Comparison of ENCODE assay signal across 8 mouse cellular contexts in the genomic region with DNA sequence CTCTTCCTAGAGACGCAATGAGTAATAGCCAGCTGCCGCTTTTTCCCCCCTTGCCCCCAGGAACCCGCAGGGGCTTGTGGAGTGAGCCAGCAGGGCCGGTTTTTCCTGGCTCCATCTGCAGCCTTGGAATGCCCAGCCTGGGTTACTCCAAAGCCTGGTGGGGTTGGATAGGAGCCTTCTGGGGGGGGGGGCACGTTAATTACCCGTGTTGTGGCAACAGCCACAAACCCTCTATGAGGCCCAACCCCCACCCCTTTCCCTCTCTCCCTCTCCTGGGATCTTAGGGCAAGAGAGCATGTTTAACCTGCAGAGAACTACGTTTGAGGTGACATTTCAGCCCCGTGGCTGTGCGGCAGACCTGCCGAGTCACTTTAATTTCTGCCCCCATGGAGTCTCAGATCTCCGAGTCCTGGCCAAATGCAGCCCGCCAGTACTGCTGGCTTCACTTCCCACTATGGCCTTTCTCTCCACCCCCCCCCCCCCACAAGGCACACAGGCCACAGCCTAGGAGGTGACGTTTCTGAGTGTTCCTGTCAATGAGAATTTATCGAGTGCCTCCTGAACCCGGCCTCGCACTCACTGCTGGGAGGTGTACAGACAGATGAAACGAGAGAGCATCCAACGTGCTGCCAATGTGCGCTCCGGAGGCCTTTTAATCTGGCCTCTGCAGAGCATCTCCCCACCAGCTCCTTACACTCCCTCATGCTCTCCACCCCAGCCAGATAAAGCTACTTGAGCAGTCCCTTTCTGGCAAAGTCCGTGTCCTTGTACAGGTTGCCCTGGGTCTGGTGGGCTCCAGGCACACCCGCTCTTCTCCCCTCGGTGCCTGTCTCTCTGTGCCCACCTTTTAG. TPM values are rescaled to one million over a fixed set of nuclear protein-coding genes. Genes with fewer than 3 reads are reported as not detected.
DNase-seq lines count a peak whose midpoint lies in the region; ATAC-seq lines count a peak whose summit lies in the region.

No protein-coding gene starts in this region.

- 25% methylated on average over 23 of the region's 23 CpGs for WGBS in heart, embryonic 12.5 days
- WGBS in forebrain, embryonic 14.5 days, result 30% methylated on average over 21 of the region's 23 CpGs
- 21% methylated on average over 23 of the region's 23 CpGs for WGBS in neural tube, embryonic 14.5 days

- H3K9me3 ChIP-seq in heart, embryonic 12.5 days (replicated peaks), result no peaks in the 10 kb centered on the region
- H3K9me3 ChIP-seq in forebrain, embryonic 14.5 days (replicated peaks; ENCODE audit: control insufficient read depth, low read length), result no peaks in the 10 kb centered on the region
- H3K9me3 ChIP-seq in neural tube, embryonic 14.5 days (ENCODE audit: control insufficient read depth, low read length), result no peaks in the 10 kb centered on the region

- H3K4me3 ChIP-seq in heart, embryonic 12.5 days, result peak overlapping the region; percentile 76; the same call in 1 of the 2 replicates
- peak overlapping the region; percentile 63; the same call in 1 of the 2 replicates for H3K4me3 ChIP-seq in forebrain, embryonic 14.5 days (ENCODE audit: low read depth, low read length)
- no peak overlapping the region for H3K4me3 ChIP-seq in neural tube, embryonic 14.5 days (ENCODE audit: low read depth, low read length)

- peak overlapping the region; percentile 97 for H3K4me2 ChIP-seq in heart, embryonic 12.5 days
- H3K4me2 ChIP-seq in forebrain, embryonic 14.5 days (ENCODE audit: low read length), result peak overlapping the region; percentile 98
- peak overlapping the region; percentile 99 for H3K4me2 ChIP-seq in neural tube, embryonic 14.5 days (ENCODE audit: low read depth, low read length)

- ATAC-seq in heart, embryonic 12.5 days (ENCODE audit: insufficient number of reproducible peaks, low FRiP score), result no peak
- no peak for ATAC-seq in forebrain, embryonic 14.5 days
- no peak for ATAC-seq in neural tube, embryonic 14.5 days (ENCODE audit: low read depth)

- DNase-seq in heart, postnatal 36 days, result no peak
- peak; percentile 65 for DNase-seq in MN1 (ENCODE audit: low spot score)
- DNase-seq in forebrain, embryonic 14.5 days (ENCODE audit: low spot score), result no peak
- peak; percentile 51 to 68 for DNase-seq in kidney, postnatal 4 days
- no peak for DNase-seq in testis, postnatal 10 days (ENCODE audit: low spot score)
- no peak for DNase-seq in urinary bladder, postnatal 10 days (ENCODE audit: low spot score)

- H3K27me3 ChIP-seq in heart, embryonic 12.5 days (replicated peaks), result no peaks in the 10 kb centered on the region
- H3K27me3 ChIP-seq in forebrain, embryonic 14.5 days (replicated peaks; ENCODE audit: control insufficient read depth, insufficient read depth, low read length), result no peaks in the 10 kb centered on the region
- H3K27me3 ChIP-seq in neural tube, embryonic 14.5 days (ENCODE audit: control insufficient read depth, insufficient read depth, low read length), result no peaks in the 10 kb centered on the region

- intact Hi-C loops in heart, postnatal 36 days (cut with DNase I), result loop anchor here (2.0 to 10.0 kb wide), 2 partner anchors 23 to 365 kb away; partner anchors contain the start of gene Fam92b

- peak overlapping the region; percentile 89 for H3K9ac ChIP-seq in heart, embryonic 12.5 days
- H3K9ac ChIP-seq in forebrain, embryonic 14.5 days (ENCODE audit: low read length), result peak overlapping the region; percentile 82
- peak overlapping the region; percentile 22; the same call in 1 of the 2 replicates for H3K9ac ChIP-seq in neural tube, embryonic 14.5 days (replicated peaks; ENCODE audit: low read depth, low read length)

- H3K36me3 ChIP-seq in heart, embryonic 12.5 days, result no peaks in the 10 kb centered on the region
- H3K36me3 ChIP-seq in forebrain, embryonic 14.5 days (ENCODE audit: control insufficient read depth, insufficient read depth, low read length), result no peaks in the 10 kb centered on the region
- H3K36me3 ChIP-seq in neural tube, embryonic 14.5 days (ENCODE audit: control insufficient read depth, insufficient read depth, low read length), result no peaks in the 10 kb centered on the region

- H3K4me1 ChIP-seq in heart, embryonic 12.5 days (replicated peaks), result peaks cover 85% of the 10 kb centered on the region
- H3K4me1 ChIP-seq in forebrain, embryonic 14.5 days (ENCODE audit: control insufficient read depth, insufficient read depth, low read length), result peaks cover 56% of the 10 kb centered on the region
- H3K4me1 ChIP-seq in neural tube, embryonic 14.5 days (ENCODE audit: control insufficient read depth, insufficient read depth, low read length), result peaks cover 65% of the 10 kb centered on the region

- peak overlapping the region; percentile 96 for H3K27ac ChIP-seq in heart, embryonic 12.5 days (ENCODE audit: poor library complexity, severe bottlenecking)
- H3K27ac ChIP-seq in forebrain, embryonic 14.5 days (ENCODE audit: low read depth, low read length), result peak overlapping the region; percentile 98
- H3K27ac ChIP-seq in neural tube, embryonic 14.5 days (ENCODE audit: low read depth, low read length), result peak overlapping the region; percentile 99; the same call in 1 of the 2 replicates

RNA-seq across cellular contexts. Expression of gene Gins2, which starts 49.1 kb away (rescaled TPM):
- polyA plus RNA-seq in heart, embryonic 12.5 days (2016; fragmentation: Nextera tagmentation; extraction: Ambion mirVana), result 63.4 and 66.8 TPM in 2 replicates
- 1 to 10 TPM in 1 of 2 experiments, under 1 TPM in 1; 0.86 to 1.7 TPM for total RNA-seq in heart, postnatal 36 days (2021)
- 33.4 and 44.1 TPM in 2 replicates for polyA plus RNA-seq in forebrain, embryonic 14.5 days (2014; fragmentation: Nextera tagmentation; extraction: Ambion mirVana)
- polyA plus RNA-seq in neural tube, embryonic 14.5 days (2014; fragmentation: Nextera tagmentation; extraction: Ambion mirVana), result 10.5 and 13.1 TPM in 2 replicates

Comparison
In these comparisons a context has a peak if more than half of its experiments do, and no peak if none do; other contexts are left out.
1. H3K9ac ChIP-seq: peak in every context shown above with its lines; median percentile 89 in heart, embryonic 12.5 days; 82 in forebrain, embryonic 14.5 days; 22 in neural tube, embryonic 14.5 days.
2. DNase-seq: peak in MN1 (single experiment) and kidney, postnatal 4 days (2 of 2); none in heart, postnatal 36 days (0 of 2), forebrain, embryonic 14.5 days (single experiment), testis, postnatal 10 days (single experiment) and urinary bladder, postnatal 10 days (single experiment).
3. Peak in every context shown above with its lines, with median percentiles within 50 percentile points of each other: H3K27ac ChIP-seq and H3K4me2 ChIP-seq.